Mouse (Mus musculus) midbrain, embryonic 13.5 days (tissue): Measurements from ENCODE around the gene Txn1. TPM values are rescaled to one million over a fixed set of nuclear protein-coding genes. Genes with fewer than 3 reads are reported as not detected.
A peak's percentile ranks its signal among the peaks of the same experiment; 100 is the strongest.

Source experiments
- ATAC-seq: fragments of 200-750 bp; cut with Nextera tagmentation; 2 replicates; pipeline ENCODE4 v1.8.0; 2017; ENCODE audit warnings: mild to moderate bottlenecking, moderate TSS enrichment, moderate library complexity
- H3K27ac ChIP-seq: fragments of 300-500 bp; sonication (generic); 2 replicates; pipeline ENCODE4 v1.5.1; 2015; ENCODE audit warnings: inconsistent platforms, mild to moderate bottlenecking, moderate library complexity
- H3K27me3 ChIP-seq: fragments of 300-500 bp; sonication (generic); 2 replicates; pipeline ENCODE4 v1.6.1; 2015; ENCODE audit warnings: mild to moderate bottlenecking, inconsistent platforms
- H3K36me3 ChIP-seq: fragments of 300-500 bp; sonication (generic); 2 replicates; pipeline ENCODE4 v1.6.1; 2015; ENCODE audit warnings: mild to moderate bottlenecking, inconsistent platforms
- H3K4me1 ChIP-seq: fragments of 300-500 bp; sonication (generic); replicated peaks from 2 replicates; pipeline ENCODE4 v1.6.1; 2015; ENCODE audit warnings: inconsistent platforms
- H3K4me2 ChIP-seq: fragments of 300-500 bp; sonication (generic); replicated peaks from 2 replicates; pipeline ENCODE4 v1.6.1; 2015; ENCODE audit warnings: moderate library complexity, mild to moderate bottlenecking, inconsistent platforms
- H3K4me3 ChIP-seq: fragments of 300-500 bp; sonication (generic); replicated peaks from 2 replicates; pipeline ENCODE4 v1.5.1; 2015; ENCODE audit warnings: mild to moderate bottlenecking, inconsistent platforms
- H3K9ac ChIP-seq: fragments of 300-500 bp; sonication (generic); replicated peaks from 2 replicates; pipeline ENCODE4 v1.6.1; 2015; ENCODE audit warnings: mild to moderate bottlenecking, inconsistent platforms
- H3K9me3 ChIP-seq: fragments of 300-500 bp; sonication (generic); 2 replicates; pipeline ENCODE4 v1.6.1; 2016; ENCODE audit warnings: mild to moderate bottlenecking, inconsistent platforms
- WGBS: fragments of 180-500 bp; shearing (Covaris S2); methylation state at CpG from one replicate; pipeline ENCODE4 v1.1.7; 2015; 5-methylcytosine and 5-hydroxymethylcytosine counted together
- polyA plus RNA-seq: library from polyadenylated mRNA; unstranded; fragments of >200 nt; fragmentation: Nextera tagmentation; extraction: Ambion mirVana; gene quantifications from 2 replicates; pipeline ENCODE4 v1.2.1, GENCODE M21; 2015

Gene Txn1
- polyA plus RNA-seq, 1 experiment from 2014 or later: 279 TPM

GRCm38 (mm10) chr4:57914193-57915190 lies 41.7 kb downstream of the Txn1 start:
- no peak for ATAC-seq
- Histone ChIP-seq H3K4me2 (no peak overlapping the region), H3K27me3 (0 out of 2 replicates have a peak, but pooled peaks cover 6% of the 10 kb centered on the region), H3K9ac (no peak overlapping the region), H3K4me3 (no peak overlapping the region), H3K9me3 (no peaks in the 10 kb centered on the region), H3K4me1 (no peaks in the 10 kb centered on the region), H3K36me3 (no peaks in the 10 kb centered on the region), H3K27ac (no peak overlapping the region)
- 82% methylated on average over 10 of the region's 10 CpGs for WGBS

GRCm38 (mm10) chr4:57913021-57913420 lies 43.2 kb downstream of the Txn1 start:
- Histone ChIP-seq H3K27ac (no peak overlapping the region), H3K4me2 (no peak overlapping the region), H3K27me3 (0 out of 2 replicates have a peak, but pooled peaks cover 6% of the 10 kb centered on the region), H3K4me1 (no peaks in the 10 kb centered on the region), H3K36me3 (no peaks in the 10 kb centered on the region), H3K9ac (no peak overlapping the region), H3K9me3 (no peaks in the 10 kb centered on the region), H3K4me3 (no peak overlapping the region)
- ATAC-seq: no peak

- Histone ChIP-seq H3K36me3 (no peaks in the 10 kb centered on the region), H3K4me1 (0 out of 2 replicates have a peak, but pooled peaks cover 3% of the 10 kb centered on the region), H3K4me3 (no peak overlapping the region), H3K4me2 (no peak overlapping the region), H3K9me3 (no peaks in the 10 kb centered on the region), H3K27ac (no peak overlapping the region), H3K27me3 (no peaks in the 10 kb centered on the region), H3K9ac (no peak overlapping the region)
- no peak for ATAC-seq
- 88% methylated on average over 6 of the region's 6 CpGs for WGBS
Measured at GRCm38 (mm10) chr4:57908860-57909259, 47.4 kb downstream of the Txn1 start.

GRCm38 (mm10) chr4:57906708-57907107 lies 49.5 kb downstream of the Txn1 start:
- 15% methylated on average over 2 of the region's 2 CpGs for WGBS
- H3K36me3 ChIP-seq: no peaks in the 10 kb centered on the region

GRCm38 (mm10) chr4:57904638-57905037 lies 51.6 kb downstream of the Txn1 start:
- no peaks in the 10 kb centered on the region for H3K27me3 ChIP-seq
- no peaks in the 10 kb centered on the region for H3K9me3 ChIP-seq
- WGBS: 24% methylated on average over 9 of the region's 9 CpGs
- 0 out of 2 replicates have a peak, but pooled peaks cover 3% of the 10 kb centered on the region for H3K4me1 ChIP-seq
- H3K9ac ChIP-seq: no peak overlapping the region
- peak; percentile 22 for ATAC-seq
- H3K27ac ChIP-seq: no peak overlapping the region
- H3K4me2 ChIP-seq: no peak overlapping the region
- H3K4me3 ChIP-seq: no peak overlapping the region
- no peaks in the 10 kb centered on the region for H3K36me3 ChIP-seq

More at GRCm38 (mm10) chr4:57906708-57907107, 49.5 kb downstream of the Txn1 start:
- Histone ChIP-seq H3K27ac (no peak overlapping the region), H3K4me2 (no peak overlapping the region), H3K9ac (no peak overlapping the region), H3K4me1 (0 out of 2 replicates have a peak, but pooled peaks cover 3% of the 10 kb centered on the region), H3K9me3 (no peaks in the 10 kb centered on the region), H3K27me3 (no peaks in the 10 kb centered on the region), H3K4me3 (no peak overlapping the region)
- no peak for ATAC-seq

- 0 out of 2 replicates have a peak, but pooled peaks cover 3% of the 10 kb centered on the region for H3K4me1 ChIP-seq
- 11% methylated on average over 5 of the region's 5 CpGs for WGBS
- no peak overlapping the region for H3K4me2 ChIP-seq
- no peaks in the 10 kb centered on the region for H3K36me3 ChIP-seq
- no peaks in the 10 kb centered on the region for H3K27me3 ChIP-seq
- H3K9ac ChIP-seq: no peak overlapping the region
- ATAC-seq: peak; percentile 53; the same call in 1 of the 2 replicates
- H3K27ac ChIP-seq: no peak overlapping the region
- H3K9me3 ChIP-seq: no peaks in the 10 kb centered on the region
- no peak overlapping the region for H3K4me3 ChIP-seq
Measured at GRCm38 (mm10) chr4:57904211-57904610, 52.0 kb downstream of the Txn1 start.

- ATAC-seq: no peak
- Histone ChIP-seq H3K9ac (no peak overlapping the region), H3K27me3 (no peaks in the 10 kb centered on the region), H3K4me3 (no peak overlapping the region), H3K4me1 (0 out of 2 replicates have a peak, but pooled peaks cover 3% of the 10 kb centered on the region), H3K27ac (no peak overlapping the region), H3K9me3 (no peaks in the 10 kb centered on the region), H3K4me2 (no peak overlapping the region), H3K36me3 (no peaks in the 10 kb centered on the region)
- 88% methylated on average over 5 of the region's 5 CpGs for whole genome bisulfite sequencing
Measured at GRCm38 (mm10) chr4:57902619-57903018, 53.6 kb downstream of the Txn1 start.

GRCm38 (mm10) chr4:57901210-57901609 lies 55.0 kb downstream of the Txn1 start:
- no peaks in the 10 kb centered on the region for H3K36me3 ChIP-seq
- no peak overlapping the region for H3K9ac ChIP-seq
- no peaks in the 10 kb centered on the region for H3K9me3 ChIP-seq
- H3K4me2 ChIP-seq: no peak overlapping the region
- no peak overlapping the region for H3K4me3 ChIP-seq
- no peak overlapping the region for H3K27ac ChIP-seq
- ATAC-seq: peak; percentile 59; the same call in 1 of the 2 replicates
- 10% methylated on average over 4 of the region's 4 CpGs for WGBS
- 0 out of 2 replicates have a peak, but pooled peaks cover 5% of the 10 kb centered on the region for H3K4me1 ChIP-seq
- no peaks in the 10 kb centered on the region for H3K27me3 ChIP-seq

- 84% methylated on average over 3 of the region's 3 CpGs for WGBS
- ATAC-seq: no peak
Measured at GRCm38 (mm10) chr4:57896631-57897030, 59.6 kb downstream of the Txn1 start.

GRCm38 (mm10) chr4:57895902-57896301 lies 60.3 kb downstream of the Txn1 start:
- Histone ChIP-seq H3K4me3 (no peak overlapping the region), H3K4me2 (no peak overlapping the region), H3K4me1 (peaks cover 33% of the 10 kb centered on the region), H3K9ac (0 out of 2 replicates have a peak overlapping the region, but pooled peaks have one; percentile 3), H3K9me3 (no peaks in the 10 kb centered on the region), H3K27ac (no peak overlapping the region), H3K36me3 (no peaks in the 10 kb centered on the region), H3K27me3 (no peaks in the 10 kb centered on the region)
- WGBS: 63% methylated on average over 6 of the region's 6 CpGs
- ATAC-seq: no peak

More at GRCm38 (mm10) chr4:57896631-57897030, 59.6 kb downstream of the Txn1 start:
- no peaks in the 10 kb centered on the region for H3K36me3 ChIP-seq
- no peaks in the 10 kb centered on the region for H3K27me3 ChIP-seq
- no peak overlapping the region for H3K4me3 ChIP-seq
- H3K9me3 ChIP-seq: no peaks in the 10 kb centered on the region
- no peak overlapping the region for H3K9ac ChIP-seq
- peaks cover 25% of the 10 kb centered on the region for H3K4me1 ChIP-seq
- H3K27ac ChIP-seq: no peak overlapping the region
- H3K4me2 ChIP-seq: no peak overlapping the region

GRCm38 (mm10) chr4:57895140-57895539 lies 61.1 kb downstream of the Txn1 start:
- H3K4me1 ChIP-seq: peaks cover 33% of the 10 kb centered on the region
- peak; percentile 35; the same call in 1 of the 2 replicates for ATAC-seq
- no peak overlapping the region for H3K27ac ChIP-seq
- no peaks in the 10 kb centered on the region for H3K36me3 ChIP-seq
- H3K9me3 ChIP-seq: no peaks in the 10 kb centered on the region
- 22% methylated on average over 5 of the region's 5 CpGs for WGBS
- no peak overlapping the region for H3K9ac ChIP-seq
- no peaks in the 10 kb centered on the region for H3K27me3 ChIP-seq
- H3K4me3 ChIP-seq: no peak overlapping the region
- no peak overlapping the region for H3K4me2 ChIP-seq
